Mouse (Mus musculus) layer of hippocampus, adult 9-11 months (tissue): ENCODE measurements at regions not wholly inside any gene's neighbourhood (a gene's known extent, or its start where the extent isn't known, plus 50 kb on each side); places are given as distances from the start of the nearest gene placed in this dataset.

Experiments
- DNase-seq: peaks from one replicate; pipeline ENCODE4 v3.0.0; 2022

- DNase-seq = no peak
These were observed 1383.4 kb downstream of the Defb40 start for GRCm38 (mm10) chr8:17594607-17595006.

GRCm38 (mm10) chr8:17590135-17590534, 1387.9 kb downstream of the Defb40 start:
- DNase-seq = no peak

- no peak for DNase-seq
These were observed 1389.9 kb downstream of the Defb40 start for GRCm38 (mm10) chr8:17588189-17588588.

GRCm38 (mm10) chr8:17587261-17587861, 1390.7 kb downstream of the Defb40 start:
- peak; percentile 3 for DNase-seq
